Mouse (Mus musculus): ENCODE results near the gene Gxylt1. TPM values are rescaled to one million over a fixed set of nuclear protein-coding genes. Genes with fewer than 3 reads are reported as not detected.
"Not testable (repeated sequence)": the region's sequence is repeated elsewhere in the genome, so short reads cannot be mapped to it uniquely, and the experiment has no call there.

The Gxylt1 gene
- 7.0 and 8.5 TPM in 2 replicates for polyA plus RNA-seq (2015; fragmentation: Nextera tagmentation; extraction: Ambion mirVana)

DNA sequence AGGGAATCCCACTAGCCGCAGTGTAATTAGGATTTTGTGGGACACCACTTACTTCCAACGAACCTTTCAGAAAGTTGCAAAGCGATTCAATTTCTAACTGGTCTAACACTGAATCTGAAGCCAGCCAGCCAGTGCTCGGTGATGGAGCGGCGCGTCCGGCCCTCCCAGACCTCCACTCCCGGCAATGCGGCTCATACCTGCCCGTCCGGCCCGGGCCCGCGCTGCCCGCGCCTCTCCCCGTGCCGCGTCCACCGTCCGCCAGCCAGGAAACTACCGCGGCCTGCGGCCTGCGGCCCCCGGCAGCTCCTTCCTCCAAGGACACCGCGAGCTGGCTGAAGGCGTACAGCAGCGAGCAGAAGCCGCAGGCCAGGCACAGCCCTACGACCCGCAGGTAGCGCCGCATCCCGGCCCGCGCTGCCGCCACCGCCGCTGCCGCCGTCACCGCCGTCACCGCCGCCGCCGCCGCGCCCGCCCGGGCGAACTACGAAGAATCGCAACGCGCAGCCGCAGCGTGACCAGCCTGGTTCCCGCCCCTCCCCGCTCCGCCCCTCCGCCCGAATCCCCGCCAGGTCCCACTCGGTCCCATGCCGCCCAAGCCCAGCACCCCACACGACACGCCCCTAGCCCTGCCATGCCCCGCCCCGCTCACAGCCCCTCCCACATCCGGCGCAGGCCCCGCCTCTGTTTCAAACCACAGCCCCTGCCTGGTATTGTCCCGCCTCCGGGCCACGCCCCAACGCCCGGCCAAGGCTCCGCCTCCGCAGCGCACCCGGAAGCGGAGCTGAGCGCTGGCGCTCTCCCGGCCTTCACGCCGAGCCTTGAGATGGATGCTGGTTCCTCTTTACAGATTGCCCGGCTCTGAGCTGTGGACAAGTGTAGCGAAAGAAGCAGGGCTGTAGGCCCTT, at the start of gene Gxylt1:
Gene Gxylt1, minus strand, starts transcription at position 501 of the 905 bp plus-strand sequence.
- H3K27ac ChIP-seq (replicated peaks) = peak within 1 kb of the TSS; percentile 92
- ATAC-seq (ENCODE audit: low read depth) = peak; percentile 99
- peak within 1 kb of the TSS; percentile 87 for H3K9ac ChIP-seq
- H3K36me3 ChIP-seq = peaks cover 9% of the 10 kb centered on the region; the same call in 1 of the 2 replicates
- H3K9me3 ChIP-seq = no peaks in the 10 kb centered on the region
- H3K4me1 ChIP-seq (replicated peaks) = peaks cover 48% of the 10 kb centered on the region
- WGBS = under 1% methylated on average over 65 of the region's 93 CpGs
- H3K4me3 ChIP-seq = peak within 1 kb of the TSS; percentile 74
- H3K27me3 ChIP-seq = no peaks in the 10 kb centered on the region
- peak within 1 kb of the TSS; percentile 93 for H3K4me2 ChIP-seq

DNA sequence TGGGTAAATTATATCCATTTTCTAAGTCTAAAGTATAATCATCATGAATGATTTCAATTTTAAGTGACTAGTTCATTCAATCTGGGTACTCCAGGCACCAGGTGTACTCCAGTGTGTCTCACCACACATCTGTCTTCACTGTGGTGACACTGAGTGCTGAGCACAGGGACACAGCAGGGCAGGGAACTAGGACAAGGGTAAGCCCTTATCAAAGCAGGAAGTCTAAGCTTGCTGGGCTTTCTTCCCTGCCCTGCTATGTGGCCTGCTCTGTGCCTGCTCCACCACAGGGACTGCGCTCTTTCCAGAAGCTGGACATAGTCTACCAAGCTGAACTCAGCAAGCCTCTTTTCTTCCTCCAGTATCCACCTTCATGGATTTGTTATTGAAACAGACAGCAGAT, 43.8 kb upstream of the Gxylt1 start:
- H3K27me3 ChIP-seq = no peaks in the 10 kb centered on the region
- peaks cover 6% of the 10 kb centered on the region; the same call in 1 of the 2 replicates for H3K4me1 ChIP-seq (replicated peaks)
- no peaks in the 10 kb centered on the region for H3K9me3 ChIP-seq
- H3K36me3 ChIP-seq = 0 out of 2 replicates have a peak, but pooled peaks cover 3% of the 10 kb centered on the region
- no peak overlapping the region for H3K9ac ChIP-seq
- no peak for ATAC-seq (ENCODE audit: low read depth)
- H3K4me3 ChIP-seq = no peak overlapping the region
- no peak overlapping the region for H3K27ac ChIP-seq (replicated peaks)
- H3K4me2 ChIP-seq = no peak overlapping the region
- 96% methylated on average over 1 of the region's 1 CpGs for WGBS

DNA sequence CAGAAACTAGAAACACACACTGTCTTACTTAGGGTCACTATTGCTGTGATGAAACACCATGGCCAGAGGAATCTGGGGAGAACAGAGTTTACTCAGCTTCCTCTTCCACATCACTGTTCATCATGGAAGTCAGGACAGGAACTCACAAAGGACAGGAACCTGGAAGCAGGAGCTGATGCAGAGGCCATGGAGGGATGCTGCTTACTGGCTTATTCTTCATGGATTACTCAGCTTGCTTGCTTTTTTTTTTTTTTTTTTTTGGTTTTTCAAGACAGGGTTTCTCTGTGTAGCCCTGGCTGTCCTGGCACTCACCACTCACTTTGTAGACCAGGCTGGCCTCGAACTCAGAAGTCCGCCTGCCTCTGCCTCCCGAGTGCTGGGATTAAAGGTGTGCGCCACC, 35.3 kb upstream of the Gxylt1 start:
- 94% methylated on average over 4 of the region's 4 CpGs for WGBS
- not testable (repeated sequence) for H3K4me1 ChIP-seq (replicated peaks); H3K27ac ChIP-seq (replicated peaks); H3K9me3 ChIP-seq; H3K4me3 ChIP-seq; H3K4me2 ChIP-seq; ATAC-seq (ENCODE audit: low read depth); H3K9ac ChIP-seq; H3K36me3 ChIP-seq; H3K27me3 ChIP-seq

- Histone ChIP-seq H3K4me3 (no peak overlapping the region), H3K27me3 (no peaks in the 10 kb centered on the region), H3K27ac (replicated peaks) (no peak overlapping the region), H3K4me1 (replicated peaks) (no peaks in the 10 kb centered on the region), H3K9me3 (no peaks in the 10 kb centered on the region), H3K4me2 (no peak overlapping the region), H3K9ac (no peak overlapping the region), H3K36me3 (no peaks in the 10 kb centered on the region; the same call in 1 of the 2 replicates)
- WGBS = 90% methylated on average over 2 of the region's 2 CpGs
- ATAC-seq (ENCODE audit: low read depth) = no peak
Measured at GRCm38 (mm10) chr15:93298197-93298596, 23.2 kb upstream of the Gxylt1 start.

DNA sequence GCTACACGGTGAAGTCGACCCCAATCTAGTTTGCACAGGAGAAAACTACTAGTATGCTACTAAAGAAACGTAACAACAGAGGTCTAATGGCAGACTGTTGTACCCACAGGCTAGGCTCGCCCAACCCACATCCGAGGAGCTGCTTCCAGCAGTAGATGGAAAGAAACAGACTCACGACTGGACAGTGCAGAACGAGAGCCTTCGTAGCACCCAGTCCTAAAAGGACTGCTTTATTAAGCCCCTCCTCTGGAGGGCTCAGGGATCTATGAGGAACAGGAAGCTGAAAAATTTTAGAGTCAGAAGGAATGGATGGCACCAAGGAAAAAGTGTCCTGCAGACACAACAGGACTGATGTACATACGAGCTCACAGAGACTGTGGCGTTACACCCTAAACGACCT, 19.5 kb upstream of the Gxylt1 start:
- H3K4me2 ChIP-seq = no peak overlapping the region
- H3K4me3 ChIP-seq = no peak overlapping the region
- peaks cover 14% of the 10 kb centered on the region; the same call in 1 of the 2 replicates for H3K4me1 ChIP-seq (replicated peaks)
- H3K36me3 ChIP-seq = peaks cover 5% of the 10 kb centered on the region; the same call in 1 of the 2 replicates
- no peak overlapping the region for H3K27ac ChIP-seq (replicated peaks)
- H3K9me3 ChIP-seq = no peaks in the 10 kb centered on the region
- ATAC-seq (ENCODE audit: low read depth) = no peak
- no peak overlapping the region for H3K9ac ChIP-seq
- no peaks in the 10 kb centered on the region for H3K27me3 ChIP-seq
- 89% methylated on average over 11 of the region's 11 CpGs for WGBS

DNA sequence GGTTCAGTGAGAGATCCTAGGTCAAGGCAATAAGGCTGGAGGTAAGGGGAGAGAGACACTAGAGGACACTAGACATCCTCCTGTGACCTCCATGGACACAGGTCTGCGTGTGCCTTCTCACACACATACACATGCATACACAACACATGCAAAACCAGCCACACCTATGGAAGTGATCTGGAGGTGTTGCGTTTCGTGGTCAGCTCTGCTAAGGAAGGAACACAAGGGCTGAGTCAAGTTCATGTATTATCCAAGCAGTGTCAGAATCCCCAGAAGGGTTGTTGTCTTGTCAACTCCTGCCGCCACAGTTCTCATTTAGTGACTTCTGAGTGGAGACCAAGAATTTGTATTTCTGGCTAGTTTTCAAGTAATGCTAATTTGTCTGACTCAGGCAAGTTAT, 13.3 kb upstream of the Gxylt1 start:
- no peak for ATAC-seq (ENCODE audit: low read depth)
- Histone ChIP-seq H3K4me3 (no peak overlapping the region), H3K27me3 (no peaks in the 10 kb centered on the region), H3K27ac (replicated peaks) (no peak overlapping the region), H3K4me2 (no peak overlapping the region), H3K4me1 (replicated peaks) (peaks cover 14% of the 10 kb centered on the region), H3K36me3 (peaks cover 29% of the 10 kb centered on the region), H3K9me3 (no peaks in the 10 kb centered on the region), H3K9ac (no peak overlapping the region)
- WGBS = 91% methylated on average over 4 of the region's 4 CpGs

DNA sequence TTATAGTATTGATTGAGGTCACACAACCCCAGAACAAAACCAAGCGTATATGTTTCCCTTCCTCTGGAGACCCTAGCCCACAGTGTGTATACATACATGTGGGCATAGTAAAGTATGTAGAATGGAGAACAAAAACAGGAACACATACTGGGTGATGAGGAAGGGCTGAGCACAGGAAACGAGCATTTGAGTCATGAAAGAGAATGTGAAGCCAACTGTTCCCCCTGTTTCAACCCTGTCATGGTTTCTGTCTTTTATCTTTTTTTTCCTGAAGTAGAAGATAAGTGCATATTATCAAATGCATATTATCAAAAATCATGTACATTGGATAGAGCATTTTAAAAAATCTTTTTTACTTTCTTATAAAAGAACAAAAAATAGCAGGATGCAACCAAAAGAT, 12.6 kb upstream of the Gxylt1 start:
- H3K4me1 ChIP-seq (replicated peaks) = peaks cover 9% of the 10 kb centered on the region
- H3K4me3 ChIP-seq = no peak overlapping the region
- H3K27me3 ChIP-seq = no peaks in the 10 kb centered on the region
- ATAC-seq (ENCODE audit: low read depth) = no peak
- peaks cover 33% of the 10 kb centered on the region for H3K36me3 ChIP-seq
- 69% methylated on average over 2 of the region's 2 CpGs for WGBS
- no peaks in the 10 kb centered on the region for H3K9me3 ChIP-seq
- H3K9ac ChIP-seq = no peak overlapping the region
- H3K27ac ChIP-seq (replicated peaks) = no peak overlapping the region
- H3K4me2 ChIP-seq = no peak overlapping the region

DNA sequence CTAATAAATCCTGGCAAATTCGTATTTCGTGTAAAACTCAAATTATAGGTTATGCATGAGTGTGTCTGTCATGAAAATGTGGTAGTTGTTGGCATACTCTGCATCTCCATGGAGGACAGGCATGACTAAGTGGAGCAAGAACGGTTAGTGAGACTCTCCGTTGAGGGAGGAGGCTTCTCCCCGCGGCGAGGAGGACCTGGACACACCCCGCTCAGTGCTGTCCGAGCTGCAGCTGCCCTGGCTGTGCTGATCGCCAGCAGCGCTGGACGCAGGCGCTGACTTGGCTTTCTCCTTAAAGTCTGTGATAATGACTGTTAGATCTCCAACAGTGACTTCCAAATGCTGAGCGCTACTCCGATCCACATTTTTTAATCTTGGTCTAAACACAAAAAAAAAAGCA, 10.3 kb upstream of the Gxylt1 start:
- H3K4me2 ChIP-seq = no peak overlapping the region
- H3K27ac ChIP-seq (replicated peaks) = no peak overlapping the region
- no peak overlapping the region for H3K9ac ChIP-seq
- H3K9me3 ChIP-seq = no peaks in the 10 kb centered on the region
- no peak for ATAC-seq (ENCODE audit: low read depth)
- peaks cover 48% of the 10 kb centered on the region for H3K36me3 ChIP-seq
- no peaks in the 10 kb centered on the region for H3K27me3 ChIP-seq
- H3K4me3 ChIP-seq = no peak overlapping the region
- H3K4me1 ChIP-seq (replicated peaks) = peaks cover 4% of the 10 kb centered on the region; the same call in 1 of the 2 replicates
- 81% methylated on average over 15 of the region's 15 CpGs for WGBS

- Histone ChIP-seq H3K27ac (replicated peaks) (no peak overlapping the region), H3K4me2 (no peak overlapping the region), H3K4me3 (no peak overlapping the region), H3K36me3 (peaks cover 45% of the 10 kb centered on the region), H3K9ac (no peak overlapping the region), H3K4me1 (replicated peaks) (no peaks in the 10 kb centered on the region; the same call in 1 of the 2 replicates), H3K27me3 (no peaks in the 10 kb centered on the region), H3K9me3 (no peaks in the 10 kb centered on the region)
- no peak for ATAC-seq (ENCODE audit: low read depth)
- WGBS = 90% methylated on average over 6 of the region's 6 CpGs
Measured at GRCm38 (mm10) chr15:93284326-93284725, 9.3 kb upstream of the Gxylt1 start.

DNA sequence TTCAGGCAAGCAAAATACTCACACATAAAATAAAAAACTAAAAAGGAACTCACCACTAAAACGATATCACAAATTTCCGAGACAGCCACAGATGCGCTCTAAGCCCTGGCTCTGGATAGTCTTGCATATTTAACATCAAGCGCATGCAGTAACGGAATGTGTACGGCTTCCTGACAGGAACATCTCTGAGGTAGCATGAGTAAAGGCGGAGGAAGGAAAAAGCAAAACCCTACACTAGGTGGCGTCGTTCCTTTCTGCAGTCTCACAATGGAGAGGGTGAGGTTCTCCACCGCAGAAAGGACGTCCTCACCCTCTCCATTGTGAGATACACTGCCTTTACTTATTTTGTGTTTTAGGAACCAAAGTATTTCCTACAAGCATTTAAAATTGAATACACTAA, 8.4 kb upstream of the Gxylt1 start:
- Histone ChIP-seq H3K4me1 (replicated peaks) (no peaks in the 10 kb centered on the region; the same call in 1 of the 2 replicates), H3K9ac (no peak overlapping the region), H3K4me2 (no peak overlapping the region), H3K27ac (replicated peaks) (no peak overlapping the region), H3K27me3 (no peaks in the 10 kb centered on the region), H3K4me3 (no peak overlapping the region), H3K9me3 (no peaks in the 10 kb centered on the region), H3K36me3 (peaks cover 41% of the 10 kb centered on the region)
- ATAC-seq (ENCODE audit: low read depth) = no peak
- whole genome bisulfite sequencing = 73% methylated on average over 11 of the region's 11 CpGs

DNA sequence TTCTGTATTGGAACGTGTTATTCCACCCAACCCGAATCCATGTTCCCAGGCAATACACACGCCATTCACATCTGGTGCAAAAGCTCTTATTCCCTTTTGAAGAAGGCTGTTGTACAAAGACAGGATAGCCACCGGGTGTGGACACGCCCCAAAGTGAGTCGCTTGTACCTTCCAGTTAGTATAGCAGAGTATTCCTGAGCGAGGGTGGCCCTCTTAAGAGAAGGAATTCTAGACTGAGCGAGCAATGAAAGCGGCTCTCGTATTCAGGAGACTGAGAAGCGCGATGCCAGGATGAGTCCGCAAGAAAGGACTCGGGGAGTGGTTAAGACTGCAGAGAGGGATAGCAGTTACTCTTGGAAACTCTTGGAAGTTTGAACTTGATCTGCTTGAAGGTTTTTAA, 1.3 kb upstream of the Gxylt1 start:
- H3K27ac ChIP-seq (replicated peaks) = no peak overlapping the region
- no peaks in the 10 kb centered on the region for H3K9me3 ChIP-seq
- H3K36me3 ChIP-seq = peaks cover 19% of the 10 kb centered on the region
- WGBS = 4% methylated on average over 14 of the region's 14 CpGs
- ATAC-seq (ENCODE audit: low read depth) = no peak
- H3K9ac ChIP-seq = peak overlapping the region; percentile 72
- H3K4me2 ChIP-seq = peak overlapping the region; percentile 93
- H3K27me3 ChIP-seq = no peaks in the 10 kb centered on the region
- H3K4me1 ChIP-seq (replicated peaks) = peaks cover 39% of the 10 kb centered on the region
- peak overlapping the region; percentile 74 for H3K4me3 ChIP-seq

DNA sequence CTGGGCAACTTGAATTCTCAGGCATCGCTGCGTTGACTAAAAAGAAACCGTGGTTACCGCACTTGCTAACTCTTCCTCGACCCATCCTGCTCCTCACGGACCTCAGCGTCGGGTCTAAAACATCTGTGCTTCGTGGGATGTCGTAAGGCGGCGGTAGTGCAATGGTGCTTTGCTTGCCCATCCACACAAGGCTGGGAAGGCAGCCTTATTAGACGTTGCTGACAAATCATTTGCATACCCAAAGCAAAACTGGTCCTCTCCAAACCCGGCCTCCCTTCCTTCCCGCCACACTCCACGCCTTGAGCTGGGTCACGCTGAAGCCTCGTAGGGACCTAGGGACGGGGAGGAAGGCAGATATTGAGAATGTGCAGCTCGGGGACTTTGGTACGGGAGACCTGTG, 644 bp upstream of the Gxylt1 start:
- peak overlapping the region; percentile 92 for H3K27ac ChIP-seq (replicated peaks)
- H3K4me3 ChIP-seq = peak overlapping the region; percentile 74
- peak overlapping the region; percentile 93 for H3K4me2 ChIP-seq
- H3K36me3 ChIP-seq = peaks cover 13% of the 10 kb centered on the region; the same call in 1 of the 2 replicates
- peaks cover 42% of the 10 kb centered on the region for H3K4me1 ChIP-seq (replicated peaks)
- peak overlapping the region; percentile 72 for H3K9ac ChIP-seq
- peak; percentile 70 for ATAC-seq (ENCODE audit: low read depth)
- H3K9me3 ChIP-seq = no peaks in the 10 kb centered on the region
- no peaks in the 10 kb centered on the region for H3K27me3 ChIP-seq
- 0% methylated on average over 21 of the region's 21 CpGs for WGBS

Data from neural tube, embryonic 13.5 days (tissue).